21 mouse cellular contexts compared by ENCODE assay signal in the genomic region with DNA sequence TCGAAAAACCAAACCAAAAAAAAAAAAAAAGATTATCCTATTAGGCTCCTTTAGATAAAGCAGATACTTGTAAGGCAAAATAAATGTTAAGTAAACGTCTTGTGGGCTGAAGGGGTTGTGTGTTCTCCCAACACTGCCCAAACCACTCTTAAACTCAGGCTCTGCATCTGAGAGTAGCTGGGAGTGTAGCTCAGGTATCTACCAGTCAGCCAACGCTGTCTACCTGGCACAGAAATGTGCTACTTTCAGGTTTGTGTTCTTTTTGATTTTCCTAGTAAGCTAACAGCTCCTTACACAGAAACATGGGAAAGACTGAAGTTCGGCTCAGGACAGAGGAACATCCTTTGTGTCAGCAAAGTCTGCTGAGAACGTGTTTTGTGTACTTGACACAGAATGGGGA. TPM values are rescaled to one million over a fixed set of nuclear protein-coding genes. Genes with fewer than 3 reads are reported as not detected.
A peak's percentile ranks its signal among the peaks of the same experiment; 100 is the strongest.
DNase-seq lines count a peak whose midpoint lies in the region; ATAC-seq and TF ChIP-seq lines count a peak whose summit lies in the region.
"Had no signal": no experiment of that assay in that cellular context is flagged by ENCODE, and none has a peak within 500 bp of the region (broad histone marks: within the 10 kb centered on the region; RNA-seq: fewer than 3 reads in every experiment).

No protein-coding gene starts in this region.

- ATAC-seq in heart, embryonic 14.5 days (ENCODE audit: insufficient number of reproducible peaks, insufficient read depth, low FRiP score, low read depth): no peak
- ATAC-seq in heart, embryonic 12.5 days (ENCODE audit: insufficient number of reproducible peaks, low FRiP score): no peak
- ATAC-seq in kidney, embryonic 15.5 days (replicated peaks; ENCODE audit: low FRiP score): no peak
- ATAC-seq in lung, embryonic 16.5 days (ENCODE audit: low read depth): no peak
- ATAC-seq: activated CD4-positive, CD25-positive, alpha-beta regulatory T cell, adult 4 months; intestine, postnatal 0 days had no signal

- peak overlapping the region; percentile 88; the same call in 1 of the 2 replicates for H3K4me2 ChIP-seq in heart, embryonic 14.5 days (ENCODE audit: low read length)
- no peak overlapping the region for H3K4me2 ChIP-seq in heart, embryonic 12.5 days
- H3K4me2 ChIP-seq in kidney, embryonic 15.5 days: 0 out of 2 replicates have a peak overlapping the region, but pooled peaks have one; percentile 92
- no peak overlapping the region for H3K4me2 ChIP-seq in lung, embryonic 16.5 days (ENCODE audit: low read depth, low read length)

- no peaks in the 10 kb centered on the region for H3K9me3 ChIP-seq in heart, embryonic 14.5 days (ENCODE audit: control insufficient read depth, low read length)
- H3K9me3 ChIP-seq in heart, embryonic 12.5 days (replicated peaks): no peaks in the 10 kb centered on the region
- H3K9me3 ChIP-seq in kidney, embryonic 15.5 days (replicated peaks): no peaks in the 10 kb centered on the region
- no peaks in the 10 kb centered on the region for H3K9me3 ChIP-seq in lung, embryonic 16.5 days (ENCODE audit: control insufficient read depth, low read length)
- H3K9me3 ChIP-seq: embryonic facial prominence, embryonic 13.5 days; forebrain, embryonic 12.5 days had no signal

- peaks cover 11% of the 10 kb centered on the region for H3K36me3 ChIP-seq in heart, embryonic 14.5 days (ENCODE audit: control insufficient read depth, insufficient read depth, low read length)
- peaks cover 10% of the 10 kb centered on the region for H3K36me3 ChIP-seq in heart, embryonic 12.5 days
- H3K36me3 ChIP-seq in kidney, embryonic 15.5 days: peaks cover 6% of the 10 kb centered on the region; the same call in 1 of the 2 replicates
- no peaks in the 10 kb centered on the region for H3K36me3 ChIP-seq in kidney, adult 2 months (ENCODE audit: control insufficient read depth, insufficient read depth, low read length)
- H3K36me3 ChIP-seq in lung, embryonic 16.5 days (ENCODE audit: control insufficient read depth, insufficient read depth, low read length): no peaks in the 10 kb centered on the region
- H3K36me3 ChIP-seq: embryonic facial prominence, embryonic 13.5 days had no signal

- DNase-seq in cerebellum, adult 11-12 months: peak; percentile 18
- no peak for DNase-seq in cerebellum, postnatal 14 days
- no peak for DNase-seq in kidney, adult 2 months
- no peak for DNase-seq in lung, postnatal 4 days
- DNase-seq: adrenal gland, adult 8-10 months; cerebellum, postnatal 36 days; embryo, embryonic 11 days; kidney, postnatal 4 days; thymus, adult 18-20 months; thymus, postnatal 36 days had no signal

- no peak overlapping the region for H3K4me3 ChIP-seq in heart, embryonic 14.5 days (ENCODE audit: control insufficient read depth in 1 of 2, insufficient read depth in 1 of 2, low read depth in 1 of 2, low read length in 2 of 2)
- no peak overlapping the region for H3K4me3 ChIP-seq in heart, embryonic 12.5 days
- H3K4me3 ChIP-seq in kidney, embryonic 15.5 days (replicated peaks): no peak overlapping the region
- H3K4me3 ChIP-seq in kidney, adult 2 months (ENCODE audit: insufficient read depth, low read depth, low read length): no peak overlapping the region
- H3K4me3 ChIP-seq in lung, embryonic 16.5 days (ENCODE audit: low read length): no peak overlapping the region
- H3K4me3 ChIP-seq: embryonic facial prominence, embryonic 13.5 days; erythroblast, embryonic 14.5 days; forebrain, embryonic 12.5 days had no signal

- WGBS in heart, embryonic 14.5 days: 62% methylated on average over 5 of the region's 5 CpGs
- 60% methylated on average over 5 of the region's 5 CpGs for WGBS in heart, embryonic 12.5 days
- 69% methylated on average over 5 of the region's 5 CpGs for WGBS in kidney, embryonic 15.5 days
- WGBS in kidney, adult 2 months: 78% methylated on average over 5 of the region's 5 CpGs
- WGBS in lung, embryonic 16.5 days: 38% methylated on average over 5 of the region's 5 CpGs

- H3K27ac ChIP-seq in heart, embryonic 14.5 days (replicated peaks in 1 of 2; ENCODE audit: control insufficient read depth in 1 of 2, insufficient read depth in 1 of 2, low read depth in 2 of 2, low read length in 2 of 2): peak overlapping the region in 1 of 2 experiments; percentile 99; a peak in 2 of 4 replicates
- no peak overlapping the region for H3K27ac ChIP-seq in heart, embryonic 12.5 days (ENCODE audit: poor library complexity, severe bottlenecking)
- peak overlapping the region; percentile 90 for H3K27ac ChIP-seq in kidney, embryonic 15.5 days
- no peak overlapping the region for H3K27ac ChIP-seq in kidney, adult 2 months (ENCODE audit: insufficient read depth, low read depth, low read length)
- peak overlapping the region; percentile 93 for H3K27ac ChIP-seq in lung, embryonic 16.5 days (ENCODE audit: low read length)
- H3K27ac ChIP-seq: forebrain, embryonic 12.5 days; liver, embryonic 14.5 days had no signal

- no peak for TF ChIP-seq POLR2A in kidney, adult 2 months (IDR thresholded peaks at IDR 0.05; ENCODE audit: low read depth, low read length)

- H3K4me1 ChIP-seq in heart, embryonic 14.5 days (ENCODE audit: control insufficient read depth in 2 of 2, insufficient read depth in 2 of 2, low read length in 2 of 2): peaks cover 42 to 53% of the 10 kb centered on the region in 2 experiments
- peaks cover 74% of the 10 kb centered on the region for H3K4me1 ChIP-seq in heart, embryonic 12.5 days (replicated peaks)
- peaks cover 81% of the 10 kb centered on the region for H3K4me1 ChIP-seq in kidney, embryonic 15.5 days
- peaks cover 14% of the 10 kb centered on the region; the same call in 1 of the 2 replicates for H3K4me1 ChIP-seq in kidney, adult 2 months (ENCODE audit: control insufficient read depth, insufficient read depth, low read length)
- peaks cover 58% of the 10 kb centered on the region for H3K4me1 ChIP-seq in lung, embryonic 16.5 days (replicated peaks; ENCODE audit: control insufficient read depth, insufficient read depth, low read length)

- TF ChIP-seq CTCF in kidney, adult 2 months (conservative IDR thresholded peaks at IDR 0.05; ENCODE audit: insufficient read depth, insufficient read length, low read depth, low read length): no peak

- H3K9ac ChIP-seq in heart, embryonic 14.5 days (ENCODE audit: low read length): no peak overlapping the region
- H3K9ac ChIP-seq in heart, embryonic 12.5 days: no peak overlapping the region
- no peak overlapping the region for H3K9ac ChIP-seq in kidney, embryonic 15.5 days
- H3K9ac ChIP-seq in lung, embryonic 16.5 days (ENCODE audit: low read length): no peak overlapping the region
- H3K9ac ChIP-seq: embryonic facial prominence, embryonic 13.5 days; forebrain, embryonic 12.5 days; liver, embryonic 14.5 days had no signal

- H3K27me3 ChIP-seq in heart, embryonic 14.5 days (ENCODE audit: control insufficient read depth, insufficient read depth, low read length): no peaks in the 10 kb centered on the region
- H3K27me3 ChIP-seq in heart, embryonic 12.5 days (replicated peaks): no peaks in the 10 kb centered on the region
- H3K27me3 ChIP-seq in kidney, embryonic 15.5 days: peaks cover 7% of the 10 kb centered on the region
- H3K27me3 ChIP-seq in kidney, adult 2 months (replicated peaks; ENCODE audit: control insufficient read depth, insufficient read depth, low read length): no peaks in the 10 kb centered on the region
- peaks cover 7% of the 10 kb centered on the region for H3K27me3 ChIP-seq in lung, embryonic 16.5 days (ENCODE audit: control insufficient read depth, insufficient read depth, low read depth, low read length)

RNA-seq across cellular contexts. Expression of a gene that starts 2.1 kb away (rescaled TPM):
- 129 and 130 TPM in 2 replicates for polyA plus RNA-seq in heart, embryonic 14.5 days (2014; fragmentation: Nextera tagmentation; extraction: Ambion mirVana)
- 129 and 130 TPM in 2 replicates for polyA plus RNA-seq in heart, embryonic 12.5 days (2016; fragmentation: Nextera tagmentation; extraction: Ambion mirVana)
- polyA plus RNA-seq in kidney, embryonic 15.5 days (2015; fragmentation: Nextera tagmentation; extraction: Ambion mirVana): 44.2 and 47.0 TPM in 2 replicates
- 27.9 and 32.8 TPM in 2 replicates for polyA plus RNA-seq in kidney, adult 2 months (2012; rRNA removed)
- 99.1 and 104 TPM in 2 replicates for polyA plus RNA-seq in lung, embryonic 16.5 days (2015; fragmentation: Nextera tagmentation; extraction: Ambion mirVana)
- polyA plus RNA-seq: erythroblast, embryonic 14.5 days had no signal

RNA-seq across cellular contexts. Expression of a gene that starts 18.9 kb away (rescaled TPM):
- polyA plus RNA-seq in heart, embryonic 14.5 days (2014; fragmentation: Nextera tagmentation; extraction: Ambion mirVana): 30.4 and 32.9 TPM in 2 replicates
- polyA plus RNA-seq in heart, embryonic 12.5 days (2016; fragmentation: Nextera tagmentation; extraction: Ambion mirVana): 48.4 and 51.3 TPM in 2 replicates
- 70.9 and 78.3 TPM in 2 replicates for polyA plus RNA-seq in kidney, embryonic 15.5 days (2015; fragmentation: Nextera tagmentation; extraction: Ambion mirVana)
- 28.8 and 30.9 TPM in 2 replicates for polyA plus RNA-seq in kidney, adult 2 months (2012; rRNA removed)
- 60.1 and 63.8 TPM in 2 replicates for polyA plus RNA-seq in lung, embryonic 16.5 days (2015; fragmentation: Nextera tagmentation; extraction: Ambion mirVana)

RNA-seq across cellular contexts. Expression of a gene that starts 18.9 kb away (rescaled TPM):
- 0.07 and 0.08 TPM in 2 replicates for polyA plus RNA-seq in heart, embryonic 14.5 days (2014; fragmentation: Nextera tagmentation; extraction: Ambion mirVana)
- polyA plus RNA-seq in heart, embryonic 12.5 days (2016; fragmentation: Nextera tagmentation; extraction: Ambion mirVana): 0.20 TPM in 1 of 2 replicates, not detected in the other
- polyA plus RNA-seq in kidney, embryonic 15.5 days (2015; fragmentation: Nextera tagmentation; extraction: Ambion mirVana): 0.17 and 0.21 TPM in 2 replicates
- polyA plus RNA-seq in kidney, adult 2 months (2012; rRNA removed): not detected in 2 replicates
- polyA plus RNA-seq in lung, embryonic 16.5 days (2015; fragmentation: Nextera tagmentation; extraction: Ambion mirVana): 0.13 and 0.14 TPM in 2 replicates
- polyA plus RNA-seq: activated CD4-positive, CD25-positive, alpha-beta regulatory T cell, adult 4 months; erythroblast, embryonic 14.5 days; intestine, postnatal 0 days; small intestine, adult 2 months had no signal

RNA-seq across cellular contexts. Expression of a gene that starts 25.2 kb away (rescaled TPM):
- polyA plus RNA-seq in heart, embryonic 14.5 days (2014; fragmentation: Nextera tagmentation; extraction: Ambion mirVana): 2.3 and 2.7 TPM in 2 replicates
- 0.67 and 1.1 TPM in 2 replicates for polyA plus RNA-seq in heart, embryonic 12.5 days (2016; fragmentation: Nextera tagmentation; extraction: Ambion mirVana)
- 4.5 and 5.2 TPM in 2 replicates for polyA plus RNA-seq in kidney, embryonic 15.5 days (2015; fragmentation: Nextera tagmentation; extraction: Ambion mirVana)
- polyA plus RNA-seq in kidney, adult 2 months (2012; rRNA removed): 16.8 and 19.6 TPM in 2 replicates
- polyA plus RNA-seq in lung, embryonic 16.5 days (2015; fragmentation: Nextera tagmentation; extraction: Ambion mirVana): 5.4 and 5.6 TPM in 2 replicates
- polyA plus RNA-seq: activated CD4-positive, CD25-positive, alpha-beta regulatory T cell, adult 4 months had no signal

RNA-seq across cellular contexts. Expression of a gene that starts 30.7 kb away (rescaled TPM):
- not detected in 2 replicates for polyA plus RNA-seq in heart, embryonic 14.5 days (2014; fragmentation: Nextera tagmentation; extraction: Ambion mirVana)
- not detected in 2 replicates for polyA plus RNA-seq in heart, embryonic 12.5 days (2016; fragmentation: Nextera tagmentation; extraction: Ambion mirVana)
- polyA plus RNA-seq in kidney, embryonic 15.5 days (2015; fragmentation: Nextera tagmentation; extraction: Ambion mirVana): 0.13 TPM in 1 of 2 replicates, not detected in the other
- 4.4 and 5.4 TPM in 2 replicates for polyA plus RNA-seq in kidney, adult 2 months (2012; rRNA removed)
- 0.20 and 0.21 TPM in 2 replicates for polyA plus RNA-seq in lung, embryonic 16.5 days (2015; fragmentation: Nextera tagmentation; extraction: Ambion mirVana)
- polyA plus RNA-seq: activated CD4-positive, CD25-positive, alpha-beta regulatory T cell, adult 4 months; erythroblast, embryonic 14.5 days; liver, embryonic 14.5 days had no signal

Comparison
In these comparisons a context has a peak if more than half of its experiments do, and no peak if none do; other contexts are left out.
1. H3K27ac ChIP-seq: peak in kidney, embryonic 15.5 days (single experiment) and lung, embryonic 16.5 days (single experiment); none in heart, embryonic 12.5 days (single experiment) and kidney, adult 2 months (single experiment).
2. H3K4me2 ChIP-seq: peak in heart, embryonic 14.5 days (single experiment) and kidney, embryonic 15.5 days (single experiment); none in heart, embryonic 12.5 days (single experiment) and lung, embryonic 16.5 days (single experiment).